Mouse (Mus musculus): ENCODE results near the gene Col1a1.

Gene Col1a1

GRCm38 (mm10) chr11:94978178-94978915 is 42.3 kb downstream of the Col1a1 start:
- DNase-seq, result no peak

- peak; percentile 98 for DNase-seq
Observed at GRCm38 (mm10) chr11:94978947-94979346, 42.9 kb downstream of the Col1a1 start.

- DNase-seq, result no peak
Observed at GRCm38 (mm10) chr11:94979462-94980179, 43.6 kb downstream of the Col1a1 start.

- DNase-seq, result no peak
Observed at GRCm38 (mm10) chr11:94985140-94985539, 49.1 kb downstream of the Col1a1 start.

GRCm38 (mm10) chr11:94985822-94986221 is 49.8 kb downstream of the Col1a1 start:
- no peak for DNase-seq

- no peak for DNase-seq
Observed at GRCm38 (mm10) chr11:94986435-94986834, 50.4 kb downstream of the Col1a1 start.

- no peak for DNase-seq
Observed at GRCm38 (mm10) chr11:94987341-94987740, 51.3 kb downstream of the Col1a1 start.

GRCm38 (mm10) chr11:94987851-94988250 is 51.8 kb downstream of the Col1a1 start:
- no peak for DNase-seq

- DNase-seq, result peak; percentile 37
Observed at GRCm38 (mm10) chr11:94988780-94989561, 52.9 kb downstream of the Col1a1 start.

GRCm38 (mm10) chr11:94989562-94990017 is 53.6 kb downstream of the Col1a1 start:
- peak; percentile 78 for DNase-seq

GRCm38 (mm10) chr11:94990102-94990748 is 54.2 kb downstream of the Col1a1 start:
- no peak for DNase-seq

- peak; percentile 89 for DNase-seq
Observed at GRCm38 (mm10) chr11:94990749-94991577, 54.9 kb downstream of the Col1a1 start, which contains the start of gene Ppp1r9b. TSS of gene Ppp1r9b (plus strand) at chr11:94991035.

GRCm38 (mm10) chr11:94991641-94992479 is 55.8 kb downstream of the Col1a1 start:
- DNase-seq, result peak; percentile 54

- no peak for DNase-seq
Observed at GRCm38 (mm10) chr11:94992480-94992753, 56.4 kb downstream of the Col1a1 start.

GRCm38 (mm10) chr11:94992754-94993606 is 57.0 kb downstream of the Col1a1 start:
- peak; percentile 47 for DNase-seq

GRCm38 (mm10) chr11:94994208-94994814 is 58.3 kb downstream of the Col1a1 start:
- peak; percentile 46 for DNase-seq

GRCm38 (mm10) chr11:94994947-94995772 is 59.1 kb downstream of the Col1a1 start:
- DNase-seq, result no peak

- DNase-seq, result peak; percentile 37
Observed at GRCm38 (mm10) chr11:94996101-94996500, 60.1 kb downstream of the Col1a1 start.

GRCm38 (mm10) chr11:94996984-94997383 is 61.0 kb downstream of the Col1a1 start:
- no peak for DNase-seq

Measured in cerebellum, adult 11 months (tissue).